Mouse (Mus musculus) hindbrain, embryonic 12.5 days (tissue): ENCODE measurements around the gene Dclre1a. TPM values are rescaled to one million over a fixed set of nuclear protein-coding genes. Genes with fewer than 3 reads are reported as not detected.
"Not testable (repeated sequence)": the region's sequence is repeated elsewhere in the genome, so short reads cannot be mapped to it uniquely, and the experiment has no call there.

Experiments
- ATAC-seq: fragments of 200-750 bp; cut with Nextera tagmentation; 2 replicates; pipeline ENCODE4 v1.8.0; 2017; ENCODE audit warnings: moderate TSS enrichment; ENCODE audit not compliant: low FRiP score
- H3K27ac ChIP-seq: fragments of 300-500 bp; sonication (generic); 2 replicates; pipeline ENCODE4 v1.5.1; 2016; ENCODE audit warnings: mild to moderate bottlenecking
- H3K27me3 ChIP-seq: fragments of 300-500 bp; sonication (generic); 2 replicates; pipeline ENCODE4 v1.6.1; 2016; ENCODE audit warnings: mild to moderate bottlenecking
- H3K36me3 ChIP-seq: fragments of 300-500 bp; sonication (generic); 2 replicates; pipeline ENCODE4 v1.6.1; 2016; ENCODE audit warnings: mild to moderate bottlenecking
- H3K4me1 ChIP-seq: fragments of 300-500 bp; sonication (generic); 2 replicates; pipeline ENCODE4 v1.6.1; 2016
- H3K4me2 ChIP-seq: fragments of 300-500 bp; sonication (generic); replicated peaks from 2 replicates; pipeline ENCODE4 v1.6.1; 2016; ENCODE audit warnings: mild to moderate bottlenecking
- H3K4me3 ChIP-seq: fragments of 300-500 bp; sonication (generic); 2 replicates; pipeline ENCODE4 v1.5.1; 2016; ENCODE audit warnings: mild to moderate bottlenecking
- H3K9ac ChIP-seq: fragments of 300-500 bp; sonication (generic); 2 replicates; pipeline ENCODE4 v1.6.1; 2016; ENCODE audit warnings: mild to moderate bottlenecking, moderate library complexity
- H3K9me3 ChIP-seq: fragments of 300-500 bp; sonication (generic); replicated peaks from 2 replicates; pipeline ENCODE4 v1.6.1; 2016; ENCODE audit warnings: mild to moderate bottlenecking
- WGBS: fragments of 180-500 bp; shearing (Covaris S2); methylation state at CpG from one replicate; pipeline ENCODE4 v1.1.7; 2016; 5-methylcytosine and 5-hydroxymethylcytosine counted together
- polyA plus RNA-seq: library from polyadenylated mRNA; unstranded; fragments of >200 nt; fragmentation: Nextera tagmentation; extraction: Ambion mirVana; gene quantifications from 2 replicates; pipeline ENCODE4 v1.2.1, GENCODE M21; 2016

Gene Dclre1a
- polyA plus RNA-seq, 1 experiment from 2014 or later = 19.7 TPM

DNA sequence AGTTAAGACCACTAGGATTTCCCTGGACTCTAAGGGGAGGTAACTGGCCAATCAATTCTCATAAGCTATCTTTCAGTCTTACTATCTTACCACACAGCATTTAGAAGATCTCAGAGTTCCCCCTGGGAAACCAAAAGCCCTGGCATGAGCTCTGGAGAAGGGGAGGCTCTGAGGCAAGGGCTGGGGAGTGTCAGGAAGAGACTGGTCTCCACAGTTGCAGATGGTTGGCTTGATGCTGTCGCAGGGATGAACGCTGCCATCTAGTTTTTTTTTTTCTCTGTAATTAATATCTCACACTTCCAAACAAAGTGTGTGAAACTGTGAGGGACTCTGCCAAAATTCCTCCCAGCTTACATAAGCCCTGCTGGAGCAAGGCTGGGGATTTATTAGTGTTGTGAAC is 53.9 kb downstream of the Dclre1a start:
- H3K36me3 ChIP-seq, H3K4me3 ChIP-seq, H3K27me3 ChIP-seq, H3K4me2 ChIP-seq, H3K9ac ChIP-seq, H3K27ac ChIP-seq, H3K9me3 ChIP-seq, H3K4me1 ChIP-seq, ATAC-seq: not testable (repeated sequence)
- no CpG with 5 or more reads among the region's 2 CpGs for WGBS

DNA sequence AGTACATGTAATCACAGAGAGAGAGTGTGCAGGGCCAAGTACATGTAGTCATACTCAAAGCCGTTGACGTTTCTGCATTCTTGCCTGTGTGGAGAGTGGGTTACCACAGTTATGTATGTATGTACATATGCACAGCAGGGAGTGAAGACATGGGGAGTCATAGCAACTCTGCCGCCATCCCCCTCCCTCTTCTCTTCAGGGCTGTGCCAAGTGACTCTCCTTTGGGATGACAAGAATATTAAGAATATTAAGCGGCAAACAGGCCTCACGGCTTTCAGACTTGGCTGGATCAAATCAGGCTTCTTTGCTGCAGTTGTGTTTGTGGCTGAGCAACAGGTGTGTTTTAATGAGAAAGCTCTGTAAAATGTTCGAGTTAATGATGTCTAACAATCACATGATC is 58.4 kb downstream of the Dclre1a start:
- H3K27me3 ChIP-seq = no peaks in the 10 kb centered on the region
- no peak overlapping the region for H3K4me3 ChIP-seq
- H3K9me3 ChIP-seq = no peaks in the 10 kb centered on the region
- H3K27ac ChIP-seq = no peak overlapping the region
- 84% methylated on average over 6 of the region's 6 CpGs for WGBS
- H3K4me2 ChIP-seq = no peak overlapping the region
- no peaks in the 10 kb centered on the region for H3K36me3 ChIP-seq
- no peak for ATAC-seq
- H3K9ac ChIP-seq = no peak overlapping the region
- peaks cover 14% of the 10 kb centered on the region for H3K4me1 ChIP-seq

DNA sequence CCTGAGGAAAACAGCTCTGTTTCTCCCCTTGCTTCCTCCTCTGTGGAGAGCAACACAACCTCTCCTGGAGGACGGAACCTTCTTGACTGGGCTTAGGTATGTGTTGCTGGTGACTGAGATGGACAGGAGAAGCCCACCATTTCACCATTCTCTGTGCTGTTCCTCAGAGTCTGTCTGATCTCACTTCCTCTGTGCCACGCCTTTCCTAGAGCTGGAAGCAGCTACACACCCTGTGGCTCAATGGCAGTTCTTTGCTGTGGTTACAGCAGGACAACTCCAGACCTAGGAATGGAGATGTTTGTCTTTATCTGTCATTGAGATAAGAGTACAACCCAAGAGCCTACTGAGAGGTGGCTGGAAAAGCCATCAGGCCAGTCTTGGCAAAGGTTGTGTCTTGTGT is 60.7 kb downstream of the Dclre1a start:
- WGBS = 93% methylated on average over 2 of the region's 2 CpGs
- Histone ChIP-seq H3K36me3 (no peaks in the 10 kb centered on the region), H3K4me2 (no peak overlapping the region), H3K4me1 (peaks cover 14% of the 10 kb centered on the region), H3K4me3 (no peak overlapping the region), H3K9ac (no peak overlapping the region), H3K27me3 (no peaks in the 10 kb centered on the region), H3K9me3 (no peaks in the 10 kb centered on the region), H3K27ac (no peak overlapping the region)
- ATAC-seq = no peak

DNA sequence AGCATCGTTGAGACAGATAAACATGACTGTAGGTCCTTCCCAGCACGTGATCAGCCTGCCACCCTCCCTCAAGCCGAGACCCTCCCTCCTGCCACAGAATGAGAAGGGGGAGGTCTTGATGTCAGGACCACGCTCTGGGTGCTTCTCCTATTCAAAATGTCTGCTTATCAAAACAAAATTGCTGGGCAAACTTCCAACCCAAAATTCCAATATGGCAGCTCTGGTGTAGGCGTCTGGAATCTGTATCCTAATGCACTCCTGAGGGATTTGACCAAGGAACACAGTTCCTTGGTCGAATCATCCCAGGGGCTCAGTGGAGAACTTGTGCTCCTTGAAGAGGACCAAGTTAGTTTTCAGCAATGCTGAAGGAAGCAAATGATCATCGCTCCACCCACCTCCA is 61.1 kb downstream of the Dclre1a start:
- 89% methylated on average over 7 of the region's 7 CpGs for WGBS

DNA sequence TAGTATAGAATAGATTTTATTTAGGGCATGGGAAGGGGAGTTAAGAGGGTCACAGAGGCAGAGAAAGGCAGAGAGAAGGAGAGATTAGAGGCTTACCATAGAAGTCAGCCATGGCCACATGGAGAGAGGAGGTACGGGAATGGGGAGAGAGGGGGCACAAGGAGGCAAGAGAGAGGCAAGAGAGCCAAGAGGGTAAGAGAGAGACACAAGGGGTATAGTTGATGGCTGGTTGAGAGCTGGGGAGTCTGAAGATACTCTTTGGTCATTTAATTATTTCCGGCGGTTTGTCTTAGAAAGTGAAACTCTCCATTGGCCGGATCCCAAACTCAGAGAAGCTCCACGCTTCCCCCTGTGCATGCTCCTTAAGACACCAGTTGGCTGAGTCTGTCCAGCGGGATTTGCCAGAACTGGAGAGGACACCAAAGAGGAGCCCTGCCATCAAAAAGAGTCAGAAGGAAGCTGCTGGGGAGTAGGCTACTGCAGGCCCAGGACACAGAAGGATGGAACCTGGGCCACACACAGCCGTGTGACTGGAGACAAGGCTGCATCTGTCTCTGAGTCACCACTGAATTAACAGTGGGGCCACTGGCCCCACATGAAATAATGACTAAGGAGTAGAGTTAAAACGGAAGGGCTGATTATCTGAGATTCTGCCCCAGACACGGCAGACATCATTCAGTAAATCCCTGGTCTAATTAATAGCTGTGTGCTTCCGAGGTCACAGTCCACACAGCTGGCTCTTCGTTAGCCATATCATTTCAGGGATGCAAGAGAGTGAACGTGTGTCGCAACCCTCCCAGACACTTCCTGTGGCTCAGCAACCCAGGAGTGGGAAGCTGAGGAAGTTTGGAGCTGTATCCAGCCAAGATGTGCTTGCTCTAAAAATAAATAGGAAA is 62.4 kb downstream of the Dclre1a start:
- WGBS = 69% methylated on average over 13 of the region's 13 CpGs
- Histone ChIP-seq H3K9ac (no peak overlapping the region), H3K27me3 (no peaks in the 10 kb centered on the region), H3K4me1 (peaks cover 14% of the 10 kb centered on the region), H3K9me3 (no peaks in the 10 kb centered on the region), H3K4me2 (no peak overlapping the region), H3K4me3 (no peak overlapping the region), H3K36me3 (no peaks in the 10 kb centered on the region), H3K27ac (no peak overlapping the region)
- no peak for ATAC-seq

More for the DNA sequence above, 61.1 kb downstream of the Dclre1a start:
- no peak overlapping the region for H3K9ac ChIP-seq
- H3K36me3 ChIP-seq = no peaks in the 10 kb centered on the region
- no peaks in the 10 kb centered on the region for H3K9me3 ChIP-seq
- H3K27ac ChIP-seq = no peak overlapping the region
- no peak for ATAC-seq
- H3K4me3 ChIP-seq = no peak overlapping the region
- H3K27me3 ChIP-seq = no peaks in the 10 kb centered on the region
- H3K4me2 ChIP-seq = no peak overlapping the region
- peaks cover 14% of the 10 kb centered on the region for H3K4me1 ChIP-seq

DNA sequence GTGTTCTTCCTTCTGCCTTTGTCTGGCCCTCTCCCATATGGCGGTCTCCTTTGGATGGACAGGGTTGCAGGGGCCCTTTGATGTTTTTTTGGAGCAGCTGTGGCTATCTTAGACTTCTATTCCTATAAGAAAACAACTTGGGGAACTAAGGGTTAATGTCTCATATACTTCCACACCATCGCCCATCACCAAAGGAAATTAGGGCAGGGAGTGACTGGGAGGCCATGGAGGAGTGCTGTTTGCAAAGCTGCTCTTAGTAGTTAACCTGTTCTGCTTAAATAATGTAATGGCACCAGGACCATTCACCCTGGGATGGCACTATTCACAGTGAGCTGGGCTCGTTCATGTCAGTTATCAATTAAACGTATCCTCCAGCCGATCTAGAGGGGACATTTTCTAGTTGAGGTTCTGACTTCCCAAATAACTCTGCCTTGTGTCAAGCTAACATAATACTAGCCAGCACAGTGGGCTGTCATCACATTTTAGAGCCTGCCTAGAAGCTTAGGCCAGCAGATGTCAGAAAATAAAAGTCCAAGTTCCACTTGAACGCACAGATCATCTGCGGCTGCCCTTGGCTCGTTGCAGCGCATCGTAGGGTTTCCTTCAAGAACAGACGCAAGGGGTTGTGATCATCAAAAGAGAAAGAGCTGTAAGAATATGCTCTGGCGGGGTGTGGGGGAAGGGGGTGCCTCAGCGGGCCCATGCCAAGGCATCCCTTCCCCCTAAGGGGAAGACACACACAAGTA is 63.2 kb downstream of the Dclre1a start:
- no peak overlapping the region for H3K27ac ChIP-seq
- no peaks in the 10 kb centered on the region for H3K27me3 ChIP-seq
- H3K4me1 ChIP-seq = peaks cover 14% of the 10 kb centered on the region
- no peak overlapping the region for H3K9ac ChIP-seq
- 41% methylated on average over 13 of the region's 13 CpGs for WGBS
- no peaks in the 10 kb centered on the region for H3K36me3 ChIP-seq
- no peak for ATAC-seq
- no peak overlapping the region for H3K4me2 ChIP-seq
- H3K4me3 ChIP-seq = no peak overlapping the region
- H3K9me3 ChIP-seq = no peaks in the 10 kb centered on the region

Other genes with a start within 250 kb of the Dclre1a start
- gene Nrap, start 158.2 kb downstream of the Dclre1a start, polyA plus RNA-seq = 0.21 and 0.28 TPM in 2 replicates
- 16.7 and 20.1 TPM in 2 replicates for gene Casp7, start 151.1 kb downstream of the Dclre1a start, polyA plus RNA-seq
- gene Plekhs1, start 86.6 kb downstream of the Dclre1a start, polyA plus RNA-seq = 0.18 TPM in 2 replicates
- 13.3 and 15.0 TPM in 2 replicates for gene Nhlrc2, start within 50 bp of the Dclre1a start, polyA plus RNA-seq
- gene Adrb1, start 174.0 kb upstream of the Dclre1a start, polyA plus RNA-seq = 0.21 and 0.35 TPM in 2 replicates